ENCODE assay signal across 20 mouse cellular contexts in the genomic region with DNA sequence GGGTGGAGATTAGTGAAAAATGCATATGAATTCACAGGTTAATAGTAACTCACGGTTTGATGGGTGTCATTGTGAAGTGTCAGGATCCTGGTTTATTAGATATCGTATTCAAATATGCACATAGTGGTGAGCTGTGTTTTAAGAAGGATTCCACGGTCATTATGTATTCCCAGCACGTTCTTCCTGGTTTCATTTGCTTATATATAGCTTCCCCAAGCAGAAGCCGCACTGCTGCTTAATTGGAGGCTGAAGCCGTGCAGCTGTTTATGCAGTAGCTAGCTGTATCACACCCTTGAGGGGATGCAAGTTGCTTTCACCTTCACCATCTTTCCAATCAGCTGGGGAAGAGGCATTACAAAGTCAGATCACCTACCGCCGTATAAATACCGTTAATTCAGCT.
DNase-seq lines count a peak whose midpoint lies in the region; ATAC-seq and TF ChIP-seq lines count a peak whose summit lies in the region.
"Had no signal": no experiment of that assay in that cellular context is flagged by ENCODE, and none has a peak within 500 bp of the region (broad histone marks: within the 10 kb centered on the region; RNA-seq: fewer than 3 reads in every experiment).

No protein-coding gene starts in this region.

- TF ChIP-seq CTCF in layer of hippocampus, adult 2 months (conservative IDR thresholded peaks at IDR 0.05) = no peak
- TF ChIP-seq CTCF in forebrain, postnatal 0 days (IDR thresholded peaks at IDR 0.05; ENCODE audit: low read depth) = no peak

- peaks cover 10% of the 10 kb centered on the region; the same call in 1 of the 2 replicates for H3K4me1 ChIP-seq in forebrain, postnatal 0 days (ENCODE audit: insufficient read depth)
- peaks cover 31% of the 10 kb centered on the region for H3K4me1 ChIP-seq in midbrain, embryonic 12.5 days
- peaks cover 34% of the 10 kb centered on the region for H3K4me1 ChIP-seq in neural tube, embryonic 14.5 days (ENCODE audit: control insufficient read depth, insufficient read depth, low read length)
- H3K4me1 ChIP-seq: heart, embryonic 10.5 days; limb, embryonic 15.5 days; stomach, embryonic 15.5 days had no signal

- DNase-seq in layer of hippocampus, adult 2 months (ENCODE audit: low spot score in 2 of 2) = no peak
- DNase-seq in layer of hippocampus, adult 18-20 months (ENCODE audit: low spot score in 2 of 2) = no peak
- peak; percentile 58 for DNase-seq in forebrain, postnatal 0 days
- DNase-seq in ovary, adult 18-20 months (ENCODE audit: low spot score) = no peak
- DNase-seq in spleen, postnatal 4 days (ENCODE audit: low spot score in 2 of 2) = no peak
- DNase-seq: adrenal gland, adult 2 months; cerebellum, adult 11 months; cerebellum, postnatal 25 days; heart, postnatal 10 days; liver, postnatal 0 days; spleen, adult 18-20 months; thymus, adult 2 months had no signal

- peak overlapping the region; percentile 63; the same call in 1 of the 2 replicates for H3K27ac ChIP-seq in layer of hippocampus, adult 2 months
- H3K27ac ChIP-seq in forebrain, postnatal 0 days (ENCODE audit: low read depth, low read length) = no peak overlapping the region
- H3K27ac ChIP-seq in midbrain, embryonic 12.5 days (replicated peaks) = peak overlapping the region; percentile 68
- peak overlapping the region; percentile 4; the same call in 1 of the 2 replicates for H3K27ac ChIP-seq in neural tube, embryonic 14.5 days (ENCODE audit: low read depth, low read length)
- H3K27ac ChIP-seq: embryonic facial prominence, embryonic 10.5 days; heart, embryonic 10.5 days; limb, embryonic 15.5 days; stomach, embryonic 15.5 days had no signal

- H3K36me3 ChIP-seq in forebrain, postnatal 0 days (ENCODE audit: insufficient read depth) = no peaks in the 10 kb centered on the region
- H3K36me3 ChIP-seq in midbrain, embryonic 12.5 days = no peaks in the 10 kb centered on the region
- no peaks in the 10 kb centered on the region for H3K36me3 ChIP-seq in neural tube, embryonic 14.5 days (ENCODE audit: control insufficient read depth, insufficient read depth, low read length)
- H3K36me3 ChIP-seq: embryonic facial prominence, embryonic 10.5 days; heart, embryonic 10.5 days; limb, embryonic 15.5 days; stomach, embryonic 15.5 days had no signal

- peak; percentile 55 for ATAC-seq in forebrain, postnatal 0 days
- peak; percentile 81 for ATAC-seq in midbrain, embryonic 12.5 days (ENCODE audit: low FRiP score, low read depth)
- ATAC-seq in neural tube, embryonic 14.5 days (ENCODE audit: low read depth) = peak; percentile 90
- no peak for ATAC-seq in megakaryocyte, adult 5-6 weeks (ENCODE audit: poor library complexity, severe bottlenecking)
- ATAC-seq: inflammation-experienced regulatory T-cells, adult 6 months; liver, postnatal 0 days had no signal

- H3K9ac ChIP-seq in forebrain, postnatal 0 days = no peak overlapping the region
- no peak overlapping the region for H3K9ac ChIP-seq in midbrain, embryonic 12.5 days (replicated peaks)
- H3K9ac ChIP-seq in neural tube, embryonic 14.5 days (replicated peaks; ENCODE audit: low read depth, low read length) = no peak overlapping the region
- H3K9ac ChIP-seq: limb, embryonic 15.5 days; liver, postnatal 0 days; stomach, embryonic 15.5 days had no signal

- H3K27me3 ChIP-seq in forebrain, postnatal 0 days (ENCODE audit: insufficient read depth, low read length) = no peaks in the 10 kb centered on the region
- no peaks in the 10 kb centered on the region for H3K27me3 ChIP-seq in midbrain, embryonic 12.5 days
- H3K27me3 ChIP-seq in neural tube, embryonic 14.5 days (ENCODE audit: control insufficient read depth, insufficient read depth, low read length) = no peaks in the 10 kb centered on the region
- H3K27me3 ChIP-seq: limb, embryonic 15.5 days; stomach, embryonic 15.5 days had no signal

- no peak overlapping the region for H3K4me2 ChIP-seq in forebrain, postnatal 0 days (ENCODE audit: low read depth)
- H3K4me2 ChIP-seq in midbrain, embryonic 12.5 days (replicated peaks) = no peak overlapping the region
- no peak overlapping the region for H3K4me2 ChIP-seq in neural tube, embryonic 14.5 days (ENCODE audit: low read depth, low read length)
- H3K4me2 ChIP-seq: limb, embryonic 15.5 days; stomach, embryonic 15.5 days had no signal

- 59% methylated on average over 9 of the region's 9 CpGs for WGBS in forebrain, postnatal 0 days
- WGBS in midbrain, embryonic 12.5 days = 64% methylated on average over 9 of the region's 9 CpGs
- WGBS in neural tube, embryonic 14.5 days = 34% methylated on average over 9 of the region's 9 CpGs

- no peaks in the 10 kb centered on the region for H3K9me3 ChIP-seq in forebrain, postnatal 0 days (ENCODE audit: low read length)
- no peaks in the 10 kb centered on the region for H3K9me3 ChIP-seq in midbrain, embryonic 12.5 days
- no peaks in the 10 kb centered on the region for H3K9me3 ChIP-seq in neural tube, embryonic 14.5 days (ENCODE audit: control insufficient read depth, low read length)
- H3K9me3 ChIP-seq: embryonic facial prominence, embryonic 10.5 days; heart, embryonic 10.5 days; limb, embryonic 15.5 days; stomach, embryonic 15.5 days had no signal

- no peak overlapping the region for H3K4me3 ChIP-seq in layer of hippocampus, adult 2 months
- H3K4me3 ChIP-seq in forebrain, postnatal 0 days (ENCODE audit: low read depth, low read length) = no peak overlapping the region
- no peak overlapping the region for H3K4me3 ChIP-seq in midbrain, embryonic 12.5 days
- H3K4me3 ChIP-seq in neural tube, embryonic 14.5 days (ENCODE audit: low read depth, low read length) = no peak overlapping the region
- H3K4me3 ChIP-seq: embryonic facial prominence, embryonic 10.5 days; heart, embryonic 10.5 days; limb, embryonic 15.5 days; stomach, embryonic 15.5 days had no signal
